Mouse (Mus musculus): ENCODE measurements around the gene Psmb4. TPM values are rescaled to one million over a fixed set of nuclear protein-coding genes. Genes with fewer than 3 reads are reported as not detected.
"Not testable (repeated sequence)": the region's sequence is repeated elsewhere in the genome, so short reads cannot be mapped to it uniquely, and the experiment has no call there.

The Psmb4 gene
- 352 and 354 TPM in 2 replicates for polyA plus RNA-seq (2015; fragmentation: Nextera tagmentation; extraction: Ambion mirVana)

DNA sequence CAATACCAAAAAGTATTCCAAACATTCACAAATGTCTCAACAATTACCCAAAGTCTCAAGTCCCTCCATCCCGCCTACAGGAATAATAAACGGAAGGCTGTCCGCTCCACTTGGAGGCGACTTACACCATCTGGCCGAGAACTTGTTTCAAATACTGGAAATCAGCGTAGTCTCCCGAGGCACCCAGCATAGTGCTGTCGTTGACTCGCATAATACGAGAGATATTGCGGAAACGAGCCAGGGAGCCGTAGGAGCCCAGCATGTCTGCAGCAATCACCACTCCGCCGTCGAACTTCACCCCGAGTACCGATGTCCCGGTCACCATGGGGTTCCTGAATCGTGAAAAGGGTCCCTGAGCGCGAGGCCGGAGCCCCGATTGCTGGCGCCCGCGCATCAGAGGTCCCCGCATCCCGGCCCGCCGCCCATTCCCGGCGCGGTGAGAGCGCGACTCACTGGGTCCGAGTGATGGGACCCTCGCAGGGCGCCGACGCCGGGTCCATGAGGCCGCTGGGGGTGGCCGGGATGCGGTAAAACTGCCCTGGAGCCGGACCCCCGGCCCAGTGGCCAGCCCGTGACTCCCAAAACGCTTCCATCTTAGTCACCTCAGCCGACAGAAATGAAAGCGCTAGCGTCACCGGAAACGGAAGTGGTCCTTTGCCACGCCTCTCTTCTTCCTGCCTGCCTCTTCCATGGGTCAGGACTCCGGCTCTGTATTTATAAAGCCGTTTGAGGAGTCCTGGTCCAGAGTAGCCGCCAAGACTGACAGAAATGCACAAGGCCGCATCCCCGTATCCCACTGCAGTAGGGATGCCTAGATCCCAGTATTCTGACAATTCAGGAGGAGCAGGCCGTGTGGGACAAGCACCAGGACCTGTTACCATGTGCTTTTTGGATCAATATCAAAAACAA is at the start of gene Psmb4:
TSS of gene Psmb4 (minus strand) at position 646 of the 909 bp plus-strand sequence.
- peak within 1 kb of the TSS; percentile 94 for H3K9ac ChIP-seq
- WGBS: 1% methylated on average over 61 of the region's 61 CpGs
- peak within 1 kb of the TSS; percentile 91 for H3K27ac ChIP-seq (replicated peaks)
- H3K4me2 ChIP-seq: peak within 1 kb of the TSS; percentile 93
- peaks cover 33% of the 10 kb centered on the region for H3K36me3 ChIP-seq
- no peaks in the 10 kb centered on the region for H3K27me3 ChIP-seq
- peaks cover 21% of the 10 kb centered on the region for H3K4me1 ChIP-seq (replicated peaks)
- peak; percentile 92 for ATAC-seq (ENCODE audit: low FRiP score, low read depth)
- H3K9me3 ChIP-seq: no peaks in the 10 kb centered on the region
- peak within 1 kb of the TSS; percentile 91 for H3K4me3 ChIP-seq

DNA sequence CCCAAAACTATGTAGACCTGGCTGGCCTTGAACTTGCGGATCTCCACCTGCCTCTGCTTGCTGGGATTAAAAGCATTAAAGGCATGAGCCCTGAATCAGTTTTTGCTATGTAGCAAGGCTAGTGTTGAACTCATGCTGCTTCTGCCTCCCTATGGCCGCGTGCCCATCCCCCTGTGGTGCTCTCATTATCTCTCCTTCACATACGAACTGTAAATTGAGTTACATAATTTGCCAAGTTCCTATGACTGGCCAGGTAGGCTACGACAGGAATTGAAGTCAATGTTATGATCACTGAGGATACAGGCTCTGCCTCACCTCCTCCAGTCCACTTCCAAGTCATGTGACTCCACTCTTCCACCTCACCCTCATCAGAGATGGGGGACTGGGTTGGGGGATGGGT is 49.4 kb upstream of the Psmb4 start:
- H3K4me1 ChIP-seq (replicated peaks): peaks cover 11% of the 10 kb centered on the region; the same call in 1 of the 2 replicates
- not testable (repeated sequence) for H3K27ac ChIP-seq (replicated peaks); H3K4me3 ChIP-seq; H3K9me3 ChIP-seq; H3K9ac ChIP-seq; ATAC-seq (ENCODE audit: low FRiP score, low read depth); H3K36me3 ChIP-seq; H3K4me2 ChIP-seq; H3K27me3 ChIP-seq
- WGBS: 83% methylated on average over 5 of the region's 5 CpGs

DNA sequence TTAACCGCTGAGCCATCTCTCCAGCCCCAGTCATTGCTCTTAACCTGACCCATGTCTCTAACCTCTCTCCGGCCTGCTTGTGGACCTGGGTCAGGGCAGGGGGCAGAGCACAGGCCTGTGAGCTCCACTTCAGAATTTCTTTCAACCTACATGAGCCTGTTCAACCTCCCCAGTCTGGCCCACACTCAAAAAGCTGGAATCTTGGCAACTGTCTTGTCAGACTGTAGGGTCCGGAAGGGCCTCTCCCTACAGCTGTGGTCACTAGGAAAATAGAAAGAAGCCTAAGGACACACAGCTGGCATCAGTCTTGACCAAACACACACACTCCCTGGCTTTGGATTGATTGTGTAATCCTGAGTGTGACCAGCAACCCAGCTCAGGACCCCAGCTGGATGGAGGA is 48.6 kb upstream of the Psmb4 start:
- not testable (repeated sequence) for ATAC-seq (ENCODE audit: low FRiP score, low read depth)
- WGBS: 80% methylated on average over 3 of the region's 3 CpGs

DNA sequence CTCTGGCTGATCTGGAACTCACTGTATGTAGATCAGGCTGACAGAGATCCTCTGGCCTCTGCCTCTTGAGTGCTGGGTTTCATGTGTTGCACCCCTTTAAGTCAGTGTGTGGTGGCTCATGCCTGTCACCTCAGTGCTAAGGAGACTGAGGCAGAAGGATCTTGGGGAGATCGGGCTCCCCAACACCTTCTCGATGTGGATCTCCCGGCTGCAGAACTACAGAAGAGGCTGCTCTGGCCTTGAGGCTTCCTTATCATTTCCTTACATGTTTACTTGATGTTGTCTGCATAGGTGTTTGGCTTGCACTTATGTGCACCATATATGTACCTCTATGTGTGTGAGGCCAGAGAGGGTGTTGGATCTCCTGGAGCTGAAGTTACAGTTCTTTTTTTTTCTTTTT is 47.8 kb upstream of the Psmb4 start:
- not testable (repeated sequence) for H3K27me3 ChIP-seq; H3K27ac ChIP-seq (replicated peaks); H3K9ac ChIP-seq; ATAC-seq (ENCODE audit: low FRiP score, low read depth); H3K36me3 ChIP-seq; H3K4me2 ChIP-seq; H3K9me3 ChIP-seq; H3K4me3 ChIP-seq
- WGBS: 100% methylated on average over 3 of the region's 3 CpGs
- H3K4me1 ChIP-seq (replicated peaks): peaks cover 11% of the 10 kb centered on the region; the same call in 1 of the 2 replicates

More for the DNA sequence above, 48.6 kb upstream of the Psmb4 start:
- H3K4me3 ChIP-seq; H3K27me3 ChIP-seq; H3K4me2 ChIP-seq; H3K36me3 ChIP-seq; H3K27ac ChIP-seq (replicated peaks); H3K9me3 ChIP-seq; H3K9ac ChIP-seq: not testable (repeated sequence)
- peaks cover 11% of the 10 kb centered on the region; the same call in 1 of the 2 replicates for H3K4me1 ChIP-seq (replicated peaks)

DNA sequence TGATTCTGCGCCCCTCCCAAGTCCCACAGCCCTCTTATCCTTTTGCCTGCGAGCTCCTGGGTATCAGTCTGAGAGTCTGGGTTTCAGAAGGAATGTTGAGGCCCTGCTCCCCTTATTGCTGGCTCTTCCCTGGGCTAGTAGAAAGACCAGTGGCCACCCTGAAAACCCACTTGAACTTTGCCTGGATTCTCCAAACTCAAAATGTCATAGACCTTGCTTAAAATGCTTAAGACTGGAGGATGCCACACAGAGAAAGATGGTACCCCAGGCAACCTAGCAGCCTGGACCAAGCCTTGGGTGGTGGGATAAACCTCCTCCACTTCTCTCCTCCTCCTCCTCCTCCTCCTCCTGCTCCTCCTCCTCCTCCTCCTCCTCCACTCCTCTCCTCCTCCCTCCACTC is 46.8 kb upstream of the Psmb4 start:
- not testable (repeated sequence) for H3K36me3 ChIP-seq; ATAC-seq (ENCODE audit: low FRiP score, low read depth); H3K27ac ChIP-seq (replicated peaks); H3K9ac ChIP-seq; H3K4me3 ChIP-seq; H3K27me3 ChIP-seq; H3K9me3 ChIP-seq; H3K4me2 ChIP-seq
- WGBS: no CpG with 5 or more reads among the region's 2 CpGs
- H3K4me1 ChIP-seq (replicated peaks): peaks cover 11% of the 10 kb centered on the region; the same call in 1 of the 2 replicates

DNA sequence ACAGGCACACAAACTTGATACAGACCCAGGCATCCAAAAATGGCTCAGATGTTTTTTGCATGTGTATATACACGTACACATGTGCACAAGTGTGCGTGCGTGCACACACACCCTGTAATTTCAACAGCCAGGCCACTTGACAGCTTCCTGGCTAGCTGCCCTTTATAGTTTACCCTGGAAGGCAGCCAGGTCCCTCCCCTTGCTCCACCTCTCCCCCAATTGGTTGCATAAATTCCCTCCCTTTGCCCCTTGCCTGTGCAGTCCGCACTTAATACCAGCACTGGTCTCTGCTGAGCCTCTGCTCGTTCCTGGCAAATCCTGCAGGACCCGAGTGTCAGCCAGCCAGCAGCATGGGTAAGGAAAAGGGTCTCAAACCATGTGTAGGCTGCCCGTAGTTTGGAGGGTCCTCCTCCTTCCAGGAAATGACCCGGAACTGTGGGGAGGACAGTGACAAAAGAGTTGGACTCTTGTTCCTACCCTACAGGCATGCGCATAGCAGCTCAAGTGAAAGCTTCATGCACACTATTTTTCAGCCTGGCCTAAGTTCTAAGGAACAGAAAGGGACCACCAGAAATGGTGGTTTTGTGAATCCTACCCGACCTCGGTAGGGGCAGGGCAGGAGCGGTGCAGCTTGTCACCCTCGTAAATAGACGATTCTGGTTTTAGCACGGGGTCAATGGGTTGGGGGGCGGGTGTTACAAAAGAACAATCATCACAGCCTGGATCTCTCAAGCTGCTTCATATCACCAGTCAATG is 46.2 kb upstream of the Psmb4 start, which contains the start of gene Selenbp1:
TSS of gene Selenbp1 (plus strand) at position 248 of the 756 bp plus-strand sequence.
- peak; percentile 86 for ATAC-seq (ENCODE audit: low FRiP score, low read depth)
- Histone ChIP-seq H3K9ac (0 out of 2 replicates have a peak within 1 kb of the TSS, but pooled peaks have one; percentile 35), H3K27ac (replicated peaks) (peak within 1 kb of the TSS; percentile 75)

DNA sequence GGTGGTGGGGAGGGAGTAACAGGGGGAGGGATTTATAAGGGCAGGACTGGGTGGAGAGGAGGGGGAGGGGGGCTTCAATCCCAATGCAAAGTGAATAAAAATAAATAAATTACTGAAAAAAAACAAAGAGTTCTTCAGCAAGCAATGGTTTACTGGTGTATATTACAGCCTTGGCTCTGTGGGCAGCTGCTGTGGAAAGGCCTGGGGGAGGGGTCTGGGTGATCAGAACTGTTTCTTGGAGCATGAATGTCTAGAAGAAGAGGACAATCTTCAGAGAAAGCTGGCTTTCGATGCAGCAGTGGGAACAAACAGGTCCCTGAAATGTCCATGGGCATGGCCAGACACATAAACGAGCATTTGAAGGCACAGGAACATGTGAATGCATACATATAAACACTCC is 45.5 kb upstream of the Psmb4 start:
- H3K27me3 ChIP-seq; H3K9ac ChIP-seq; H3K4me3 ChIP-seq; ATAC-seq (ENCODE audit: low FRiP score, low read depth); H3K36me3 ChIP-seq; H3K9me3 ChIP-seq: not testable (repeated sequence)
- peaks cover 11% of the 10 kb centered on the region; the same call in 1 of the 2 replicates for H3K4me1 ChIP-seq (replicated peaks)
- 68% methylated on average over 2 of the region's 2 CpGs for WGBS
- peak overlapping the region; percentile 54 for H3K4me2 ChIP-seq
- 0 out of 2 replicates have a peak overlapping the region, but pooled peaks have one; percentile 1 for H3K27ac ChIP-seq (replicated peaks)

More for the DNA sequence above, 46.2 kb upstream of the Psmb4 start, which contains the start of gene Selenbp1:
- Histone ChIP-seq H3K36me3 (no peaks in the 10 kb centered on the region), H3K4me3 (peak within 1 kb of the TSS; percentile 33), H3K27me3 (no peaks in the 10 kb centered on the region), H3K4me2 (peak within 1 kb of the TSS; percentile 54), H3K9me3 (no peaks in the 10 kb centered on the region), H3K4me1 (replicated peaks) (peaks cover 11% of the 10 kb centered on the region; the same call in 1 of the 2 replicates)
- WGBS: 15% methylated on average over 16 of the region's 16 CpGs

DNA sequence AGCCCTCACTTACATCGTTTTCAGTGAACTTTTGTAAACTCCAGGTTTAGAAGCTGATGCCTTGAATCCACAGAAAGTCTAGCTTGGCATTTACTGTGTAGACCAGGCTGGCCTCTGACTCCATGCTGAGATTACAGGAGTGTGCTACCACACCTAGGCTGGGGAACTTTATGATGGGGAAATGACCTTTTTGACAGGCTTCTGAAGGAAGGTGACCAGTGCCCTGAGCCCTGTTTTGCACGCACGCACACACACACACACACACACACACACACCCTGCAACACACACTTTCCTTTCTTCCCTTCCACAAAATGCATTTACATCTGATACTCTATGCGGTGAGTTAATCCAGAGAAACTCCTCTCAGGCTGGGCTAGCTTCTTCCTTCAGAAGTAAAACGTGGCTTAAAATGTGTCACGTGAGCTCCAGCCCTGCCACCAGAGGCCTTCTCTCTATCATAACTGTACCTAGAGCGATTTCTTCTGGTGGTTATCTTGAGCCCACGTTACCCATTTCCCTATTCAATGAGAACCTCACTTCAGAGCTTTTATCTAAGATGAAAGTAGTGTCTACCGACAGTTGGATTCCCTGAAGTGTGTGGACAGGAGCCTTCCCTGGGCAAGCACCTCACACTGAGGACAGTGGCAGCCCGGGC is 44.8 kb upstream of the Psmb4 start:
- WGBS: 86% methylated on average over 10 of the region's 10 CpGs
- H3K4me3 ChIP-seq; H3K27ac ChIP-seq (replicated peaks); H3K9ac ChIP-seq; H3K4me2 ChIP-seq; H3K9me3 ChIP-seq; H3K36me3 ChIP-seq; H3K27me3 ChIP-seq; ATAC-seq (ENCODE audit: low FRiP score, low read depth): not testable (repeated sequence)
- peaks cover 11% of the 10 kb centered on the region; the same call in 1 of the 2 replicates for H3K4me1 ChIP-seq (replicated peaks)

DNA sequence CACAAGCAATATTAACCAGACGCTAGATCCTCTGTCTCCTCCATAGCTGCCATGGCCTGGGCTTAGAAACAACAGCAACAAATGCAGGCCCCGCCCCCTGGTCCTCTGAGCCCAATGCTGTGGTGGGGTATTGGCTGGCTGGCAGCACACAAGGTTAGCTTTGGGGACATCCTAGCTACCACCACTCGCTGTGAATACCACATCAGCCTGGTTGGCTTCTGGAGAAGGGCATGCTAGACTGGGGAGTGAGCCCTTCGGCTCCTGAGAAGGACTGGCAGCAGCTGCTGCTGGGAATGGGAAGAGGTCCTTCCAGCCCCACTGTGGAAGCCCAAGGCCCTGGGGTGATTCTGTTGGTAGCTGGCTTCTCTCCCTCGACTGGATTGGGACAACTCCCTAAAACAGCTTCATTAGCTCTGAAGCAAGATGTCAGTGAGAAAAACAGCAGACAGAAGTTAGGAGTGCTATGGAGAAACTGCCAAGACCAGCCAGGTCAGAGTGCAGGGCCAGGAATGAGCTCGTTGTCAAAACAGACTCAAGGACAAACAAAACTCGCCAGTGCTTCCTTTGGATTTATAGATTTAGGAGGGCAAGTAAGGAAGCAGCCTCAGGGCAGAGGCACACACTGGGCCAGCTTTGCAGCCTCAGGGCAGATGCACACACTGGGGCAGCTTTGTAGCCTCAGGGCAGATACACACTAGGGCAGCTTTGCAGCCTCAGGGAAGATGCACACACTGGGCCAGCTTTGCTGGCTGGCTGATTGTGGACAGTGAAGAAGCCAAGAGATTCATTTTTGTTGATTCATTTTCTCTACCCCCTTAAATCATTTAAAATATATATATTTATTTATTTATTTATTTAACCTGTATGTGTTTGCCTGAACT is 43.9 kb upstream of the Psmb4 start:
- not testable (repeated sequence) for H3K9ac ChIP-seq; H3K36me3 ChIP-seq; H3K4me3 ChIP-seq; H3K9me3 ChIP-seq; H3K4me2 ChIP-seq; H3K27ac ChIP-seq (replicated peaks); H3K27me3 ChIP-seq; ATAC-seq (ENCODE audit: low FRiP score, low read depth)
- peaks cover 11% of the 10 kb centered on the region; the same call in 1 of the 2 replicates for H3K4me1 ChIP-seq (replicated peaks)
- 48% methylated on average over 7 of the region's 7 CpGs for WGBS

DNA sequence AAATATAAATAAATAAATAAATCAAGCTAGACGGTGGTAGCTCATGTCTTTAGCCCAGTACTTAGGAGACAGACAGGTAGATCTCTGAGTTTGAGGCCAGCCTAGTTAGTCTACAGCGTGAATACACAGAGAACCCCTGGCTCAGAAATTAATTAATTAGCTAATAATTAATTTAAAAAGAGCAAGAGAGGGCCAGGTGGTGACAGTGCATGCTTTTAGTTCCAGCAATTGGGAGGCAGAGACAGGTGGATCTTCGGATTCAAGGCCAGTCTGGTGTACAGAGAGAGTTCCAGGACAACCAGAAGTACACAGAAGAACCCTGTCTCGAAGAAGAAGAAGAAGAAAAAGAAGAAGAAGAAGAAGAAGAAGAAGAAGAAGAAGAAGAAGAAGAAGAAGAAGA is 42.2 kb upstream of the Psmb4 start:
- not testable (repeated sequence) for H3K27me3 ChIP-seq; H3K4me3 ChIP-seq; H3K36me3 ChIP-seq; H3K4me2 ChIP-seq; H3K27ac ChIP-seq (replicated peaks); ATAC-seq (ENCODE audit: low FRiP score, low read depth); H3K9ac ChIP-seq; H3K9me3 ChIP-seq
- WGBS: 83% methylated on average over 4 of the region's 4 CpGs
- H3K4me1 ChIP-seq (replicated peaks): peaks cover 11% of the 10 kb centered on the region; the same call in 1 of the 2 replicates

DNA sequence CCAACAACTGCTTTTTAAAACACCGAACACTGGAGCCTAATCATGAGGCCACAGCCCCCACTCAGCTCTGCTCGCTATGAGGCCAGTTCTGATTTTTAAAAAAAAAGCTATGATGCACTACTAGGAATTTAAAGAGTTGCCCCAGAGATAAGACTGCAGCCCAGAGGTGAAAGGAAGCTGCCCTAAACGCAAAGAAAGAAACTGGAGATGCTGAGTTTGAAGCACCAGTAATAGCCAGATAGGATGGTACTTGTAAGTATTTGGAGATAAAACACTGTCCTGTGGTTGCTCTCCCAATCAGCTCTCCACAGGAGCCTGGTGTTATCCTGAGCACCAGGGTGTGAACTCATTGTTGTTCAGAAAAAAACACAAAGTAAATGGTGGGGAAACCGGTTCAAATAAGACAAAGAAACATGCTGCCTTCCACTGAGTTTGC is 39.6 kb upstream of the Psmb4 start:
- WGBS: 57% methylated on average over 4 of the region's 4 CpGs
- not testable (repeated sequence) for H3K4me3 ChIP-seq; H3K27me3 ChIP-seq; H3K4me2 ChIP-seq; H3K27ac ChIP-seq (replicated peaks); ATAC-seq (ENCODE audit: low FRiP score, low read depth); H3K36me3 ChIP-seq; H3K9ac ChIP-seq; H3K4me1 ChIP-seq (replicated peaks); H3K9me3 ChIP-seq
